Mouse (Mus musculus) heart, embryonic 13.5 days (tissue): ENCODE data around the gene Rnf39. TPM values are rescaled to one million over a fixed set of nuclear protein-coding genes. Genes with fewer than 3 reads are reported as not detected.
A peak's percentile ranks its signal among the peaks of the same experiment; 100 is the strongest.
"Not testable (repeated sequence)": the region's sequence is repeated elsewhere in the genome, so short reads cannot be mapped to it uniquely, and the experiment has no call there.

Experiments used
- ATAC-seq: fragments of 200-750 bp; cut with Nextera tagmentation; 2 replicates; pipeline ENCODE4 v1.8.0; 2017; ENCODE audit warnings: moderate TSS enrichment; ENCODE audit not compliant: insufficient number of reproducible peaks, low FRiP score, low TSS enrichment; ENCODE audit errors: extremely low read depth
- H3K27ac ChIP-seq: fragments of 300-500 bp; sonication (generic); replicated peaks from 2 replicates; pipeline ENCODE4 v1.5.1; 2015; ENCODE audit warnings: moderate library complexity, mild to moderate bottlenecking, inconsistent platforms
- H3K27me3 ChIP-seq: fragments of 300-500 bp; sonication (generic); replicated peaks from 2 replicates; pipeline ENCODE4 v1.6.1; 2015; ENCODE audit warnings: mild to moderate bottlenecking, inconsistent platforms
- H3K36me3 ChIP-seq: fragments of 300-500 bp; sonication (generic); 2 replicates; pipeline ENCODE4 v1.6.1; 2015; ENCODE audit warnings: mild to moderate bottlenecking, inconsistent platforms
- H3K4me1 ChIP-seq: fragments of 300-500 bp; sonication (generic); 2 replicates; pipeline ENCODE4 v1.6.1; 2015; ENCODE audit warnings: inconsistent platforms
- H3K4me2 ChIP-seq: fragments of 300-500 bp; sonication (generic); 2 replicates; pipeline ENCODE4 v1.6.1; 2015; ENCODE audit warnings: inconsistent platforms, mild to moderate bottlenecking, moderate library complexity
- H3K4me3 ChIP-seq: fragments of 300-500 bp; sonication (generic); 2 replicates; pipeline ENCODE4 v1.5.1; 2015; ENCODE audit warnings: moderate library complexity, mild to moderate bottlenecking, inconsistent platforms
- H3K9ac ChIP-seq: fragments of 300-500 bp; sonication (generic); 2 replicates; pipeline ENCODE4 v1.6.1; 2015; ENCODE audit warnings: inconsistent platforms, mild to moderate bottlenecking, moderate library complexity
- H3K9me3 ChIP-seq: fragments of 300-500 bp; sonication (generic); 2 replicates; pipeline ENCODE4 v1.6.1; 2016; ENCODE audit warnings: inconsistent platforms
- WGBS: fragments of 180-500 bp; shearing (Covaris S2); methylation state at CpG from one replicate; pipeline ENCODE4 v1.1.7; 2015; ENCODE audit warnings: mixed read lengths; 5-methylcytosine and 5-hydroxymethylcytosine counted together
- polyA plus RNA-seq: library from polyadenylated mRNA; unstranded; fragments of >200 nt; fragmentation: Nextera tagmentation; extraction: Ambion mirVana; gene quantifications from 2 replicates; pipeline ENCODE4 v1.2.1, GENCODE M21; 2015

Gene Rnf39
- polyA plus RNA-seq, 1 experiment from 2014 or later = 0.28 TPM

DNA sequence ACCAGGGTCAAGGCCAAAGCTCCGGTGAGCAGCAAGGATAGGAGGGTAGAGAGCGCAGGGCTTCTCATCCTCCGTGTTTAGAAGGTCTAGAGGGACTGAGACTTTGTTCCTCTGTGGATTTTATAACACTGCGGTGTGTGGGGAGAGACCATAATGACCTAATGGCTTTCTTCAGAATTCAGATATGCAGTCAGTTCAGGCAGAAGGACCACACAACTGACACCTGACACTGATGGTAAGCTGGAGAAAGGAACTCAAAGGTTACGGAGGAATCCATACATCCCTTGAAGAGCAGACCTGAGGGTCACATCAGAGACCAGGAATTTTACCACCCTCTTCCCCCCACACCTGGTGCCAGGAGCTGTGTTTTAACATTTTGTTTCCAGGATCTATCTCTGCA is 46.7 kb downstream of the Rnf39 start, which contains the start of gene H2-M5:
TSS of gene H2-M5 (minus strand) at position 101 of the 400 bp plus-strand sequence.
- Histone ChIP-seq H3K36me3 (no peaks in the 10 kb centered on the region), H3K27ac (no peak within 1 kb of the TSS), H3K27me3 (peaks cover 43% of the 10 kb centered on the region), H3K9ac (peak within 1 kb of the TSS; percentile 4; the same call in 1 of the 2 replicates), H3K4me1 (peaks cover 6% of the 10 kb centered on the region; the same call in 1 of the 2 replicates), H3K4me3 (peak within 1 kb of the TSS; percentile 41), H3K9me3 (no peaks in the 10 kb centered on the region), H3K4me2 (peak within 1 kb of the TSS; percentile 65)
- WGBS = 25% methylated on average over 5 of the region's 5 CpGs
- ATAC-seq = no peak

DNA sequence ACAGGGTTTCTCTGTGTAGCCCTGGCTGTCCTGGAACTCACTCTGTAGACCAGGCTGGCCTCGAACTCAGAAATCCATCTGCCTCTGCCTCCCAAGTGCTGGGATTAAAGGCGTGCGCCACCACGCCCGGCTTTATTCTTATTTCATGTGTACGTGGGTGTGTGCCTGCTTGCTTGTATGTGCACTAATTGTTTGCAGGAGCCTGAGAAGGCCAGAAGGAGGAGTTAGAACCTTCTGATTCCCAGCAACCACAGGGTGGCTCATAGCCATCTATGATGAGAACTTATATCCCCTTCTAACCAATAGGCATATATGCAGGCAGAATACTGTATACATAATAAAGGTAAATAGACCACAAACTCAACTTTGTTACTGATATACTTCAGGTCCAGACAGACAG is 47.9 kb downstream of the Rnf39 start:
- not testable (repeated sequence) for ATAC-seq, H3K27ac ChIP-seq, H3K9ac ChIP-seq, H3K36me3 ChIP-seq, H3K4me3 ChIP-seq, H3K9me3 ChIP-seq, H3K4me1 ChIP-seq, H3K4me2 ChIP-seq
- WGBS = 90% methylated on average over 6 of the region's 6 CpGs
- H3K27me3 ChIP-seq = peaks cover 43% of the 10 kb centered on the region

DNA sequence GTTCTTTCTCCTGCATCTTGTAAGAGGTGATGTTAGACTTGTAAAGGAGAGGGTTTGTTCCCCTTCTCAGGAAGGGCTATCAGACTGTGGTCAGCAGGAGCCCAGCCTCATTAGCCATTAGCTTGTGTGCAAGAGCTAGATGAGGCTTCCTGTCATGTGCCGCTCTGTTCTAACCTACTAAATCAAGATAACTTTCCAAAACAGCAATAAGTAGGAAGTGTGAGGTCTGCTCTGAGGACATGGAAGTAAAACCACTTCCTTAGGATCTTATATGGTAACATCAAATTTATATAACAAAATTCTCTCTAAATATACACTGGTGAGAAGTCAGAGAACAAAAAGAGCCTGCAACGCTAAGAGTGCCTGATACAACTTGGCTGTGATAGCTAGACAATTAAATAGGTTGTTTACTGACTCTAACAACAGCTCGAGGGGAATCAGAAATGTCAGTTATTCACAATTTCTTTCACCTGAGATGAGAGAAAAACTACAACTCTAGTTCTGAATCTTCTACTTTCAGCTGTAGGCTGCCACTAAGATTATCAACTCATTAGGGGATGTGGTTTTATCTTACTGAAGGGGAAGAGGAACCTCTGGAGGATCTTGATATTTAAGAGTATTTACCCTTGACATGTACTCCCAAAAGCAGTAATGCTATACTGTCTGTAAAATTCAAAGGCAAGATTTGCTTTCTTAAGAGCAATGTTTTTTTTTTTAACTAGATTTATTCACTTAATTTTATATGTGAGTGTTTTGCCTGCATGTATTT is 49.8 kb downstream of the Rnf39 start:
- 49% methylated on average over 3 of the region's 3 CpGs for WGBS

DNA sequence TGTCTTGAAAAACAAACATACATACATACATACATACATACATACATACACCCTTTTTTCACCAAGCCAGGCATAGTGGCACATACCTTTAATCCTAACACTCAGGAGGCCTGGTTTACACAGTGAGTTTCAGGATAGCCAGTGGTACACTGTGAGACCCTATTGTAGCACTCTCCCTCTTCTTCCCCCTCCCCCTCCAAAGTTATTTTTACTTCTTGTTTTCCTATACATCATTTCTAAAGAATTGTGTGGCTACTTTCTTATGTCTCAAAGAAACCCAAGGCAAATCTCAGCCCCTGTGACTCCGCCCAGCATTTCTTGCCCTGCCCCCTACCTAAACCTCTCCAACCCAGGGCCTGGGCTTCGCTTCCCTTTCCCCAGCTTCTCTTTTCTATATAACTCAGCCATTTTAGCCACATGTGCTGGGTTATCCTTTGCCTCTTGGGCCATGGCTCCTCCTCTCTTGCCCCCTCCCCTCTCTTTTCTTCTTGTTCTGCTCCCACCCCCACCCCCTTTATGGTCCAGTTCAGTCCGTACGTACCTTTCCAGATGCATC is 51.1 kb downstream of the Rnf39 start:
- no peak overlapping the region for H3K4me3 ChIP-seq
- H3K27me3 ChIP-seq = peaks cover 18% of the 10 kb centered on the region
- H3K4me1 ChIP-seq = peaks cover under 1% of the 10 kb centered on the region; the same call in 1 of the 2 replicates
- H3K9me3 ChIP-seq = no peaks in the 10 kb centered on the region
- H3K4me2 ChIP-seq = no peak overlapping the region
- H3K36me3 ChIP-seq = no peaks in the 10 kb centered on the region
- H3K9ac ChIP-seq = no peak overlapping the region
- no peak for ATAC-seq
- H3K27ac ChIP-seq = no peak overlapping the region
- WGBS = 87% methylated on average over 4 of the region's 4 CpGs

More for the DNA sequence above, 49.8 kb downstream of the Rnf39 start:
- H3K27me3 ChIP-seq = peaks cover 31% of the 10 kb centered on the region
- H3K27ac ChIP-seq = no peak overlapping the region
- H3K9ac ChIP-seq = no peak overlapping the region
- no peaks in the 10 kb centered on the region for H3K9me3 ChIP-seq
- H3K4me3 ChIP-seq = no peak overlapping the region
- no peak for ATAC-seq
- peaks cover 6% of the 10 kb centered on the region; the same call in 1 of the 2 replicates for H3K4me1 ChIP-seq
- H3K36me3 ChIP-seq = no peaks in the 10 kb centered on the region
- H3K4me2 ChIP-seq = no peak overlapping the region

DNA sequence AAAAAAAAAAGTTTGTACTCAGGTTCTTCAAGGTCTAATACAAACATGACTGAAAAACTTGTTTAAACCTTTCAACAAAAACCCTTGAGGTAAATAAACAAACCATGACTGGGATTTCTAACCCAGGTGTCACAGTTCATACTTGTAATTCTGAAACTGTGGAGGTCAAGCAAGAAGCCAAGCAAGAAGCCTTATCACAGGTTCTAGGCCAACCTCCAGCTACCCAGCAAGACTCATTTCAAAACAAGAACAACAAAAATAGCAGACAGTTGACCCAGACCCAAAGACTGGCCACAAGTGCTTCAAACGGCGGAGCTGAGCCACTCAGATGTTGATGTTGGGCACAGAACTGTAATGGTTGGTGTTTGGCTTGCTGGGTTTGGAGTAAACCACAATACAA is 51.8 kb downstream of the Rnf39 start:
- H3K36me3 ChIP-seq = no peaks in the 10 kb centered on the region
- no peaks in the 10 kb centered on the region for H3K4me1 ChIP-seq
- no peaks in the 10 kb centered on the region for H3K9me3 ChIP-seq
- H3K9ac ChIP-seq = no peak overlapping the region
- no peak overlapping the region for H3K4me2 ChIP-seq
- H3K4me3 ChIP-seq = no peak overlapping the region
- ATAC-seq = no peak
- WGBS = 77% methylated on average over 2 of the region's 2 CpGs
- H3K27me3 ChIP-seq = peaks cover 11% of the 10 kb centered on the region
- no peak overlapping the region for H3K27ac ChIP-seq

DNA sequence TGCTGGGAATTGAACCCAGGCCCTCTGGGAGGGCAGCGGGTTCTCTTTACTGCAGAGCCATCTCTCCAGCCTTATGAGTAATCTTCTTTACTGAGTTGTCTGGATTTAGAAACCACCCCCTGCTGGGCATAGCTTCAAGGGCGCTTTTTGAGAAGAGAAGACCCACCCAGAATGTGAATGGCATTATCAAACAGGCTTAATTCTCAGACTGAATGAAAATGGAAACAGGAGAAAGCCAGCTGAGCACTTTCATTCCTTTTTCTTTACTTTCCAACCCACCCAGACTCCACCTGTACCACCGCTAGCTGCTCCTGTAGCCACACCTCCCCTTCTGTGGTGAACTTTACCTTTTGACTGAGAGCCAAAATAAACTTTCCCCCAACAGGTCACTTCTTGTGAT is 52.7 kb downstream of the Rnf39 start:
- Histone ChIP-seq H3K9ac (no peak overlapping the region), H3K27ac (no peak overlapping the region), H3K36me3 (no peaks in the 10 kb centered on the region), H3K4me2 (no peak overlapping the region), H3K4me1 (no peaks in the 10 kb centered on the region), H3K4me3 (no peak overlapping the region), H3K9me3 (no peaks in the 10 kb centered on the region), H3K27me3 (peaks cover 5% of the 10 kb centered on the region; the same call in 1 of the 2 replicates)
- no peak for ATAC-seq
- 62% methylated on average over 3 of the region's 3 CpGs for WGBS

DNA sequence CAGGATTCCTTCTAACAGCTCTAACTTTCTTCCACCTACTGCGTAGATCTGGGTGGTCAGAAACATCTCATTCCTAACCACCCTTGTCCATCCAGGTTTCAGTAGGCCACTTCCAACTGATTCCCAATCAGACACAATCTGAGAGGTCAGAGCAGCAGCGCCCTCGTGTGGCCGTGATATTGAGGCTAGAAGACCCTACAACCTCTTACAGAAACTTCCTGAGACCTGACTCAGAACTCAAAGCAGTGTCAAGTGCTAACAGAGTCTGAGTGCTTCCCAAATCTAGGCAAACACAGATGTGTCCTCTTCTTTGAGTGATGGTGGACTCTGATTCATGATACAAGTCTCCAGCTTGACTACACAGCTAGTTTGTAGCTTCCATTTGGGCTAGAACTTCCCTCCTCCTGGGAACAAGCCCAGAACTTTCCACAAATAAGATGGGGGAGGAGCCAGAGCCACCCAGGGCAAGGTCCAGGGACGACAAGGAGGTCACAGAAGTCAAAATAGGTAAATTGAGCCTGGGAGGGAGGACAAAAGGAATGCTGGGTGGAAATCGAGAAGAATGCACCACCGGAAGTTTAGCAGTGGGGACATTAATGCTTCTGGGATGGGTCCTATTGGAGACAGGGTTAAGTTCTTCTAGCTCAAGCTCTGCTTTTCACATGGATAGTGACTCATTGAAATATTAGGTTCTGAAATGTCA is 54.5 kb downstream of the Rnf39 start:
- Histone ChIP-seq H3K4me2 (no peak overlapping the region), H3K27me3 (no peaks in the 10 kb centered on the region), H3K9me3 (no peaks in the 10 kb centered on the region), H3K4me3 (no peak overlapping the region), H3K4me1 (no peaks in the 10 kb centered on the region), H3K9ac (peak overlapping the region; percentile 4; the same call in 1 of the 2 replicates), H3K27ac (no peak overlapping the region), H3K36me3 (no peaks in the 10 kb centered on the region)
- no peak for ATAC-seq
- WGBS = 23% methylated on average over 7 of the region's 7 CpGs

Other genes starting within 250 kb of the Rnf39 start
- gene H2-M10.5, start 170.0 kb upstream of the Rnf39 start, polyA plus RNA-seq = not detected in 2 replicates
- not detected in 2 replicates for gene H2-M10.6, start 130.7 kb upstream of the Rnf39 start, polyA plus RNA-seq
- gene Trim26, start 105.8 kb upstream of the Rnf39 start, polyA plus RNA-seq = 21.7 and 22.8 TPM in 2 replicates
- 0.23 TPM in 2 replicates for gene Trim15, start 75.7 kb upstream of the Rnf39 start, polyA plus RNA-seq
- 13.3 and 16.0 TPM in 2 replicates for gene Trim10, start 73.3 kb upstream of the Rnf39 start, polyA plus RNA-seq
- gene Trim40, start 52.8 kb upstream of the Rnf39 start, polyA plus RNA-seq = not detected in 2 replicates
- not detected in 2 replicates for gene Trim31, start 44.8 kb upstream of the Rnf39 start, polyA plus RNA-seq
- gene Ppp1r11, start 8.8 kb downstream of the Rnf39 start, polyA plus RNA-seq = 78.0 and 90.7 TPM in 2 replicates
- 39.2 and 45.8 TPM in 2 replicates for gene Znrd1, start 15.6 kb downstream of the Rnf39 start, polyA plus RNA-seq
- 6.2 and 7.2 TPM in 2 replicates for gene Znrd1as, start 15.7 kb downstream of the Rnf39 start, polyA plus RNA-seq
- gene 2410137M14Rik, start 38.3 kb downstream of the Rnf39 start, polyA plus RNA-seq = not detected in 2 replicates
- gene H2-M5, start 46.6 kb downstream of the Rnf39 start, polyA plus RNA-seq = 0.24 and 0.36 TPM in 2 replicates
- gene Zfp57, start 58.2 kb downstream of the Rnf39 start, polyA plus RNA-seq = 42.5 and 45.5 TPM in 2 replicates
- not detected in 2 replicates for gene Mog, start 80.5 kb downstream of the Rnf39 start, polyA plus RNA-seq
- gene Gabbr1, start 103.0 kb downstream of the Rnf39 start, polyA plus RNA-seq = 4.5 and 6.9 TPM in 2 replicates
- not detected in 2 replicates for gene Olfr90, start 145.6 kb downstream of the Rnf39 start, polyA plus RNA-seq
- not detected in 2 replicates for gene Olfr91, start 155.4 kb downstream of the Rnf39 start, polyA plus RNA-seq
- not detected in 2 replicates for gene Olfr92, start 177.2 kb downstream of the Rnf39 start, polyA plus RNA-seq
- not detected in 2 replicates for gene Olfr93, start 218.6 kb downstream of the Rnf39 start, polyA plus RNA-seq